Mouse (Mus musculus): ENCODE results near the gene Slc7a5. TPM values are rescaled to one million over a fixed set of nuclear protein-coding genes. Genes with fewer than 3 reads are reported as not detected.

Slc7a5 gene
- polyA plus RNA-seq, 1 experiment from 2014 or later, result 22.3 TPM

DNA sequence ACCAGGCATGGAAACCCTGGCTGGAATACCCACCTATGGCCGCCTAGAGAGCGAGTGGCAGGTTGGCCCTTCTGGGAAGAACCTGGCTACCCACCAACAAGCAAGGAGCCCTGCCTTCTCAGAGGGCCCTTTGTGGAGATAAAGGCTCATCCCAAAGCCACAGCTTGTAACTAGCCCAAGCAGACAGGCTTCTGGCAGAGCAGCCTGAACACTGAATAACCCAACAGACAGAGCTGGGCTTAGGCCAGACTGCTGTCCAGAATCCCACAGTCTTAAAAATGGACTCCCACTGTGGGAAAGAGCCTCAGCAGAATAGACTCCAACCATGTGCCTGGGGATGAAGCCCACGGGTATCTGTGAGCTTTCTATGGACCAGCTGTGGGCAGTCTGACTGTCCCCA, 23.3 kb downstream of the Slc7a5 start:
- no peak overlapping the region for H3K27ac ChIP-seq (ENCODE audit: poor library complexity, severe bottlenecking)
- H3K9ac ChIP-seq, result no peak overlapping the region
- no peaks in the 10 kb centered on the region for H3K27me3 ChIP-seq (replicated peaks)
- H3K9me3 ChIP-seq (replicated peaks), result no peaks in the 10 kb centered on the region
- WGBS, result 90% methylated on average over 3 of the region's 3 CpGs
- ATAC-seq (ENCODE audit: insufficient number of reproducible peaks, low FRiP score), result no peak
- H3K4me3 ChIP-seq, result no peak overlapping the region
- peaks cover 63% of the 10 kb centered on the region for H3K36me3 ChIP-seq
- H3K4me2 ChIP-seq, result no peak overlapping the region
- peaks cover 17% of the 10 kb centered on the region for H3K4me1 ChIP-seq (replicated peaks)

DNA sequence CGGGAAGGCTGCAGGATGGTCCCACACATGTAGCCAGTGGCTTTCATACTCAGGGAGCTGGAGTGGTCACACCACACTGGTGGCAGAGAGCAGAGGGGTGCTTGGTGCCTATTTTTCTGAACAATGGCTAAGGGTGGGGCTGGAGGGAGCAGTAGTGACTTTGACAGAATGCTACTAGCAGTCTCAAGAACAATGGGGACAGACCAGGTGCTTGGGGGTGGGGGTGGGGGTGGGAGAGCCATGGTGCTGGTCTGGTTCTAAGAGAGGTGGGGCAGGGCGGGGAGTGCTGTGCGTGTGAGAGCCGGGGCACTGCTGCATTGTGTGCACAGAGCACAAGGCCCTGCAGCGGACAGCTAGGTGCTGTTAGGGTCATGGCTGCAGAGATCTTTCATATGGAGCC, 25.6 kb downstream of the Slc7a5 start:
- ATAC-seq (ENCODE audit: insufficient number of reproducible peaks, low FRiP score), result no peak
- Histone ChIP-seq H3K9ac (no peak overlapping the region), H3K9me3 (replicated peaks) (no peaks in the 10 kb centered on the region), H3K4me3 (no peak overlapping the region), H3K4me1 (replicated peaks) (peaks cover 17% of the 10 kb centered on the region), H3K27me3 (replicated peaks) (no peaks in the 10 kb centered on the region), H3K27ac (ENCODE audit: poor library complexity, severe bottlenecking) (no peak overlapping the region), H3K36me3 (peaks cover 50% of the 10 kb centered on the region), H3K4me2 (no peak overlapping the region)
- 96% methylated on average over 5 of the region's 5 CpGs for WGBS

DNA sequence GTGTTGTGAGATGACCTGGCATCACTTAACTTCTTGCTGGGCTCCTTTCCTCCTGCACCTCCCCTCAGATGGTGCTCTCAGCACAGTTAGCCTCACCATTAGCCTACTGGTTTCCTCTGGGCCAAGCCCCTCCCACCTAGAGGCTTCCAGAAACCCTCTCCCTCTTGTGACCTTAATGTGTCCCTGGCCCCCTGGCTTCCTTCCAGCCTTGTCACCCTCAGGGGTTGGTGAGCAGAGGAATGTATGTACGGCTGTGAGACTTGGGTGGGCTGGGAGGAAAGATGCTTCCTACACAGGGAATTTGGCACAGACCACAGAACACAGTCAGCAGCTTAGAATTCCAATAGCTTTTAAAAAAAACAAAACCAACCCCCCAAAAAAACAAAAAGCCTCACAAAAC, 26.7 kb downstream of the Slc7a5 start:
- 13% methylated on average over 1 of the region's 1 CpGs for WGBS
- ATAC-seq (ENCODE audit: insufficient number of reproducible peaks, low FRiP score), result no peak
- no peak overlapping the region for H3K9ac ChIP-seq

DNA sequence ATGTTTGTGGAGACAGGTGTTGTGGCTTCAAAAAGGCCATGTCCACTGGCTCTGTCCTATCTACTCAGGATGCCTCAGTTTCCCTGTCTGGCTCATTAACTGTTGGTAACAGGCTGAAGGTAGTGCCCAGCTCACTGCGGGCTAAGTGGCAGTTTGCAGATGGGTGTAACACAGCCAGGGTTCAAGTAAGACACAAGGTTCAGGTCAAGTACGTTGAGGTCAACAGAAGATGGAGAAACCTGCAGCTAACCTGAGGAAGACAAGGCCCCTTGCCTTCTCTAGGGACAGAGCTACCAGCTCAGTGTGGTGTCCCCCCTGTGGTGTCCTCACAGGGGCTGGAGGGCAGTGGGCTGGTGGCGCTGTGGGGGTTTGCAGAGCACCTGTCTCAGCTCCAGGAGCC, 27.8 kb downstream of the Slc7a5 start:
- no peak overlapping the region for H3K9ac ChIP-seq
- H3K4me2 ChIP-seq, result no peak overlapping the region
- H3K27me3 ChIP-seq (replicated peaks), result no peaks in the 10 kb centered on the region
- H3K9me3 ChIP-seq (replicated peaks), result no peaks in the 10 kb centered on the region
- WGBS, result 82% methylated on average over 3 of the region's 3 CpGs
- H3K27ac ChIP-seq (ENCODE audit: poor library complexity, severe bottlenecking), result no peak overlapping the region
- ATAC-seq (ENCODE audit: insufficient number of reproducible peaks, low FRiP score), result no peak
- H3K4me1 ChIP-seq (replicated peaks), result peaks cover 35% of the 10 kb centered on the region
- H3K36me3 ChIP-seq, result peaks cover 28% of the 10 kb centered on the region
- no peak overlapping the region for H3K4me3 ChIP-seq

More for the DNA sequence above, 26.7 kb downstream of the Slc7a5 start:
- H3K4me1 ChIP-seq (replicated peaks), result peaks cover 24% of the 10 kb centered on the region
- no peaks in the 10 kb centered on the region for H3K9me3 ChIP-seq (replicated peaks)
- H3K27ac ChIP-seq (ENCODE audit: poor library complexity, severe bottlenecking), result no peak overlapping the region
- no peak overlapping the region for H3K4me2 ChIP-seq
- H3K36me3 ChIP-seq, result peaks cover 39% of the 10 kb centered on the region
- no peaks in the 10 kb centered on the region for H3K27me3 ChIP-seq (replicated peaks)
- no peak overlapping the region for H3K4me3 ChIP-seq

DNA sequence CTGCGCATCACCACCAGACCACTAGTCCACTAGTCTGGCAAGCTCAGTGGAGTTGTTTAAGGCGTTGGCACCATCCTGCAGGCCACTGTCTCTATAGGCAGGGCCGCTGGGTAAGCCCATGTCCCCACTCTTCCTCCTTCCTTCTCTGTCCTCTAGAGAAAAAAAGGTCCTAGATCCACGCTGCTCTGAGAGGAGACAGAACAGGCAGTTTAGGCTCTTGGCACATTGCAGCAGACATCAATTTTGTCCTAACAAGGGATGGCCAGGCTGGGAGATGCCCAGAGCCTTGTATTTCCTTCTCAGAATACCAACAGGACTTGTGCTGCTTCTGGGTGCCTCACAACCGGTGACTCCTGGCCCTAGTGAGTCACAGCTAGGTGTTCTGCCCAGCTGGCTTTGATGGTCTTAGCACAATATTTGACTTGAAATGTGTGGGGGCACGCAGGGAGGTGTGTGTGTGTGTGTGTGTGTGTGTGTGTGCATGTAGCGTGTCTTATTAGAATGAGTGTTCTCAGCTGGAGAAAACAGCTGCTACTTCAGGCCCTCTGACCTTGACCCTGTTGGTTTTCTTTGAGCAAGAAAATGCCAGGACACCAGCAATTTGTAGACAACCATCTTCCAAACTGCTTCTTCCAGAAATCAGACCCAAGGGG, 29.5 kb downstream of the Slc7a5 start:
- no peak overlapping the region for H3K4me2 ChIP-seq
- no peak overlapping the region for H3K9ac ChIP-seq
- no peaks in the 10 kb centered on the region for H3K9me3 ChIP-seq (replicated peaks)
- no peak overlapping the region for H3K4me3 ChIP-seq
- no peak for ATAC-seq (ENCODE audit: insufficient number of reproducible peaks, low FRiP score)
- peaks cover 43% of the 10 kb centered on the region for H3K4me1 ChIP-seq (replicated peaks)
- H3K27me3 ChIP-seq (replicated peaks), result peaks cover 7% of the 10 kb centered on the region
- 90% methylated on average over 7 of the region's 7 CpGs for WGBS
- H3K27ac ChIP-seq (ENCODE audit: poor library complexity, severe bottlenecking), result no peak overlapping the region
- peaks cover 10% of the 10 kb centered on the region for H3K36me3 ChIP-seq

DNA sequence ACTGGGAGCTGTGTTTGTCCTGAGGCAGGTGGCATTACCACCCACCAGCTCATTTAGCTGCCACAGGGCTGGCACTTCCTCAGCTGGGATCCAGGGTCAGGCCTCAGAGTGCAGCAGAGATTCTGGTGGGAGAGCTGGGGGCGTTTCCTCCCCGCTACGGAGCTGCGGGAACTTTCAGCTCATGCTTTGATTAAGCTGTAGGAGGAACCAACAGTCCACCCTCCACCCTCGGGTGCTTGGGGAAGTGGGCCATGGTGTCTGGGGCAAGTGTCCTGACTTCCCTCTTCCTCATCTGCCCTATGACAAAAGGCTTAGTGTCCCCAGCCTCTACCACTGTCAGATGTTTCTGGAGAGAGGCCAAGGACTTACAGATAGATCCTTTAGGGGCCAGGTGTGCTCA, 30.3 kb downstream of the Slc7a5 start:
- H3K9me3 ChIP-seq (replicated peaks), result no peaks in the 10 kb centered on the region
- no peak overlapping the region for H3K4me2 ChIP-seq
- H3K27me3 ChIP-seq (replicated peaks), result peaks cover 11% of the 10 kb centered on the region
- no peak overlapping the region for H3K4me3 ChIP-seq
- no peak overlapping the region for H3K9ac ChIP-seq
- no peak overlapping the region for H3K27ac ChIP-seq (ENCODE audit: poor library complexity, severe bottlenecking)
- peaks cover 3% of the 10 kb centered on the region; the same call in 1 of the 2 replicates for H3K36me3 ChIP-seq
- WGBS, result 51% methylated on average over 5 of the region's 5 CpGs
- H3K4me1 ChIP-seq (replicated peaks), result peaks cover 48% of the 10 kb centered on the region
- no peak for ATAC-seq (ENCODE audit: insufficient number of reproducible peaks, low FRiP score)

DNA sequence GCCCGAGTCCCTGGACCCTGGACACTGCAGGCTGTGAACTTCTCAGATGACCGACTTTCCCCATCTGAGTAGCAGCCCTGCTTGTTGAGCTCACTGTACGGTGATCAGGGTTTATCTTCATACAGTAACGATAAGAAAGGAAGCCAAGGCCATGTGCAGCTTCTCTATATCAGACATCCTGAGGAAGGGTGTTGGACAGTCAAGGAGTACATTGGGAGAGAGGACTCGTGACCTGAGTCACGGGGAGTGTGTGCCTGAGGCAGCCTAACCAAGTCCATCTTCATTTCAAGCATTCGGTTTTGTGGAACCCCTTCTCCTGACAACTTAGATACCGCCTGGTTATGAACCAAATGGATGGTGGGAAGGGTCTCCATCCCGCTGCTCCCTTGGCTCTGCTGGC, 32.0 kb downstream of the Slc7a5 start:
- peak overlapping the region; percentile 12; the same call in 1 of the 2 replicates for H3K4me2 ChIP-seq

DNA sequence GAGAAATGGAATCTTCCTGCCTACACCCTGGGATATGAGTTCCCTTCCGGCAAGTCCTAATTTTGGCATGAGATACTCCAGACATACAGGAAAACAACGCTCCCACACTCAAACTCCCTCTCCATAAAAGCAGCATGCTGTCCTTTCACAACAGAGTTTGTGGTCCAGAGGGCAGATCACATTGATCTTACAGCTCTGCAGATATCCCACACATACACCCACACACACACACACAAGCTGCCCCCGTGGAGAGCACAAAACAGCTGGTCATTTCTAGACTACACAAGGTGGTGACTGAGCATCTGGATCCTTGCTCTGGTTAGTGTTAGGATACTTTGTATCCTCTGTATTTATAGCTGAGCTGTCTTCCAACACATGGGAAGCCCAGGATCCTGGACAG, 32.4 kb downstream of the Slc7a5 start:
- H3K4me1 ChIP-seq (replicated peaks), result peaks cover 37% of the 10 kb centered on the region
- no peak overlapping the region for H3K9ac ChIP-seq
- ATAC-seq (ENCODE audit: insufficient number of reproducible peaks, low FRiP score), result no peak
- no peak overlapping the region for H3K4me3 ChIP-seq
- H3K27me3 ChIP-seq (replicated peaks), result peaks cover 19% of the 10 kb centered on the region
- WGBS, result 42% methylated on average over 3 of the region's 3 CpGs
- H3K36me3 ChIP-seq, result no peaks in the 10 kb centered on the region
- 0 out of 2 replicates have a peak overlapping the region, but pooled peaks have one; percentile 5 for H3K27ac ChIP-seq (ENCODE audit: poor library complexity, severe bottlenecking)
- no peaks in the 10 kb centered on the region for H3K9me3 ChIP-seq (replicated peaks)
- peak overlapping the region; percentile 12; the same call in 1 of the 2 replicates for H3K4me2 ChIP-seq

More for the DNA sequence above, 32.0 kb downstream of the Slc7a5 start:
- Histone ChIP-seq H3K27ac (ENCODE audit: poor library complexity, severe bottlenecking) (0 out of 2 replicates have a peak overlapping the region, but pooled peaks have one; percentile 5), H3K4me3 (no peak overlapping the region), H3K27me3 (replicated peaks) (peaks cover 19% of the 10 kb centered on the region), H3K4me1 (replicated peaks) (peaks cover 38% of the 10 kb centered on the region), H3K36me3 (no peaks in the 10 kb centered on the region), H3K9me3 (replicated peaks) (no peaks in the 10 kb centered on the region), H3K9ac (no peak overlapping the region)
- 41% methylated on average over 9 of the region's 9 CpGs for WGBS
- peak; percentile 56; the same call in 1 of the 2 replicates for ATAC-seq (ENCODE audit: insufficient number of reproducible peaks, low FRiP score)

DNA sequence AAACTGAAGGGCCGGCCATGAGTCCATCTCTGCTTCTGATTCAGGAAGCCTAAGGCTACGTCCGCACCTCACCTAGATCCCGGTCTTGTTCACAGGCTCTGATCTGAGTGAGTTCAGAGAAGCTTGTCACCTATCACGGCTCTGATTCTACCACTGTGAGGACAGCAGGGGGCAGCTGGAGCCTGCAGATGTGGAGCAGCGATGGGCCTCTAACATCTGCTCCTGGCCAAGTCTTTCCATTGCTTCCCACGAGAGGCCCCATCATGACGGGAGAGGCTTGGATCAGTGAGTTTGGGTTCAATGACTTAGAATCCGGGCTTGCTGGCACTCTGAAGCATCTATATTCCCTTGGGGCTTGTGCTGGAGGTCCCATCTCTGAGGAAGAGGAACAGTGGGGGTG, 33.5 kb downstream of the Slc7a5 start:
- Histone ChIP-seq H3K9ac (no peak overlapping the region), H3K27me3 (replicated peaks) (peaks cover 19% of the 10 kb centered on the region), H3K9me3 (replicated peaks) (no peaks in the 10 kb centered on the region), H3K27ac (ENCODE audit: poor library complexity, severe bottlenecking) (no peak overlapping the region), H3K4me2 (no peak overlapping the region), H3K4me3 (no peak overlapping the region), H3K4me1 (replicated peaks) (peaks cover 37% of the 10 kb centered on the region), H3K36me3 (no peaks in the 10 kb centered on the region)
- no peak; the same call in 1 of the 2 replicates for ATAC-seq (ENCODE audit: insufficient number of reproducible peaks, low FRiP score)
- 39% methylated on average over 9 of the region's 9 CpGs for WGBS

DNA sequence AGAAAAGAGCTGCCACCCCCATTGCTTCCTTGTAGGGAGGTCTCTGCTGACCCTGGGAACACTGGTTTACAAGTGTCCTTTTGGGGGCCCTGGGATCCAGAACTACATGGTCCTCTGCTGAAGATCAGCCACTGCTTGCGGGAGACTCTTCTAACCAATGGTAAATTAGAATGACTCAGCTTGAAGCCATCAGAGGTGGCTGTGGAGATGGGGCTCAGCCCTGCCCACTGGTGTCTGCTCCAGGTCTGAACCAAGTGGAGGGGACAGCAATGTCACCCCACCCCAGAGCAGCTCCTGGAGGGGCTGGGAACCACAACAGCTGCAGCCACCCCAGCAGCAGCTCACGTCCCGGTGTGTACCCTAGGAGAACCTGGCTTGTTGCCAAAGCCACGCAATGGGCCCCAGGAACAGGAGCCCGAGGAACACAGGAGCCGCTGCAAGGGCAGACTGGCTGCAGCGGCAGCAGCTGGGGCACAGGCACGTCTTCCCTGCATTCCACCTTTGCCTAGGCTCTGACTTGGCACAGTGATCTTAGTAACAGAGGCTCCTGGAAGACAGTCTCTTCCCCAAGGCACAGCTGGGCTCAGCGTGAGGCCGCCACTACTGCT, 35.6 kb downstream of the Slc7a5 start:
- no peaks in the 10 kb centered on the region for H3K9me3 ChIP-seq (replicated peaks)
- H3K27me3 ChIP-seq (replicated peaks), result peaks cover 19% of the 10 kb centered on the region
- H3K4me1 ChIP-seq (replicated peaks), result peaks cover 37% of the 10 kb centered on the region
- no peak for ATAC-seq (ENCODE audit: insufficient number of reproducible peaks, low FRiP score)
- H3K4me3 ChIP-seq, result no peak overlapping the region
- peak overlapping the region; percentile 51; the same call in 1 of the 2 replicates for H3K9ac ChIP-seq
- H3K27ac ChIP-seq (ENCODE audit: poor library complexity, severe bottlenecking), result no peak overlapping the region
- 32% methylated on average over 10 of the region's 10 CpGs for WGBS
- no peaks in the 10 kb centered on the region for H3K36me3 ChIP-seq
- peak overlapping the region; percentile 15 for H3K4me2 ChIP-seq

DNA sequence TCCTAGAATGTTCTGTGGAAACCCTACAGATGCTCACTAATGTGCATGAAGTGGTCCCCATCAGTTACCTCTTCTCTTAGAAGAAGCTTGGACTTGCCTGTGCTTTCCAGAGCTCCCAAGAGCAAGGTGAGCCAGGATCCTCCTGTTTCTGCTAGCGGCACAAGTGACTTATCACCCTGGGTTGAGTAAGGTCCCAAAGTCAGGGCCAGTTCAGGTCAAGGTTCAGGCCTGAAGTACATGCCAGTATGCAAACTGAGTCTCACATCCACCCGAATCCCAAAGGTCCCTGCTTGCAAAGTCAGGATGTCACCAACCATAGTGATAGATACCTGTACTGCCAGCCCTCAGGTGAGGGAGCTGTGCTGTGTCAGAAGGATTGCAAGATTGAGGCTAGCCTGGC, 37.3 kb downstream of the Slc7a5 start:
- no peak overlapping the region for H3K4me2 ChIP-seq

More for the DNA sequence above, 37.3 kb downstream of the Slc7a5 start:
- H3K4me3 ChIP-seq, result no peak overlapping the region
- peaks cover 24% of the 10 kb centered on the region for H3K4me1 ChIP-seq (replicated peaks)
- H3K9me3 ChIP-seq (replicated peaks), result no peaks in the 10 kb centered on the region
- H3K36me3 ChIP-seq, result no peaks in the 10 kb centered on the region
- no peak overlapping the region for H3K9ac ChIP-seq
- WGBS, result 83% methylated on average over 2 of the region's 2 CpGs
- no peak for ATAC-seq (ENCODE audit: insufficient number of reproducible peaks, low FRiP score)
- peaks cover 19% of the 10 kb centered on the region for H3K27me3 ChIP-seq (replicated peaks)
- H3K27ac ChIP-seq (ENCODE audit: poor library complexity, severe bottlenecking), result no peak overlapping the region

Measured in heart, embryonic 12.5 days (tissue).